Mouse (Mus musculus): ENCODE measurements around the gene Tbc1d10c. TPM values are rescaled to one million over a fixed set of nuclear protein-coding genes. Genes with fewer than 3 reads are reported as not detected.

The Tbc1d10c gene
- polyA plus RNA-seq, 1 experiment from 2014 or later: 8.1 TPM

DNA sequence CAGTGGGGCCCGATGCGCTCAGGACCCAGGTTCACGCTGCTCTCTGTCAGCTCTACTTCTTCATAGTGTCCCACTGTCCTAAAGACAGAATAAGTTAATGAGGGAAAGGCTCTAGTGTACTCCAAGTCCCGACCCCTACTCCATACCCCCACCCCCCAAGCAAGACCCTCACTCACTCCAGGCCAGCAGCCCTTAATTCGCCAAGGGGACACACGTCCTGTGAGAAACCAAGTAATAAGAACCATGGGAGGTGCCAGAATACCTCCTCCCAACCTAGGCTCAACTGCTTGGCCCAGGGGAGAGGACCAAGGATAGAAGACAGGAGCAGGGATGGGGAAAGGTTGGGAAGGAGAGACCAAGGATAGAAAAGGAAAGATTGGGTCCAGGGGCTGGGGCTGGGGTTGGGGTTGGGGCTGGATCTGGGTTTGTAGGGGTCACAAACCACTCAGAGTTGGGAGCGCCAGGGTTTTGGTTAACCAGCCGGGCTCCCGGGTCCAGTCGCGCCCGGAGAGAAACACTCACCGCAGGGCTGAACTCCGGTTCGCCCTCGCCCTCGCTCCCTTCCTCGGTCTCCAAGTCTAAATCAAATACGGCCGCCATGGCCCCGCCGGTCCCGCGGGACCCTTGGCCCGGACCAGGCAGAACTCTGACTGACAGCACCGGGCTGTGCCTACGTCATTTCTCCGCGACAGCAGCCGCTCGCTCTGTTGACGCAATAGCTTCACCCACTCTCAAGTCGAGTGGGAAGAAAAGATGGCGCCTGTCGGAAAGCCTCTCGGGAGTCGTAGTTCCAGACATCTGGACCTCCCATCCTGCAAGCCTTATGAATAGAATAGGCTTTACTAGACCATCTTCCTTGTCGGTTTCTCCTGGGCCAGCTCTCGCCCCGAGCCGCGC is 28.2 kb downstream of the Tbc1d10c start, which contains the start of gene Rps6kb2:
Rps6kb2 (minus strand) TSS at position 709 of the 897 bp plus-strand sequence.
- H3K9ac ChIP-seq (ENCODE audit: low read depth, low read length): peak within 1 kb of the TSS; percentile 79
- peak; percentile 84 for ATAC-seq (ENCODE audit: low read depth)
- no peaks in the 10 kb centered on the region for H3K9me3 ChIP-seq (replicated peaks; ENCODE audit: control insufficient read depth, low read length)
- H3K4me2 ChIP-seq (ENCODE audit: low read depth, low read length): peak within 1 kb of the TSS; percentile 66
- H3K4me1 ChIP-seq (ENCODE audit: control insufficient read depth, low read depth, low read length): peaks cover 32% of the 10 kb centered on the region
- peak within 1 kb of the TSS; percentile 77 for H3K4me3 ChIP-seq (ENCODE audit: low read depth, low read length)
- WGBS (ENCODE audit: insufficient replicate concordance): 7% methylated on average over 42 of the region's 42 CpGs
- H3K27me3 ChIP-seq (ENCODE audit: control insufficient read depth, insufficient read depth, low read depth, low read length): no peaks in the 10 kb centered on the region
- H3K36me3 ChIP-seq (ENCODE audit: control insufficient read depth, insufficient read depth): peaks cover 9% of the 10 kb centered on the region
- H3K27ac ChIP-seq (ENCODE audit: low read length): peak within 1 kb of the TSS; percentile 47

DNA sequence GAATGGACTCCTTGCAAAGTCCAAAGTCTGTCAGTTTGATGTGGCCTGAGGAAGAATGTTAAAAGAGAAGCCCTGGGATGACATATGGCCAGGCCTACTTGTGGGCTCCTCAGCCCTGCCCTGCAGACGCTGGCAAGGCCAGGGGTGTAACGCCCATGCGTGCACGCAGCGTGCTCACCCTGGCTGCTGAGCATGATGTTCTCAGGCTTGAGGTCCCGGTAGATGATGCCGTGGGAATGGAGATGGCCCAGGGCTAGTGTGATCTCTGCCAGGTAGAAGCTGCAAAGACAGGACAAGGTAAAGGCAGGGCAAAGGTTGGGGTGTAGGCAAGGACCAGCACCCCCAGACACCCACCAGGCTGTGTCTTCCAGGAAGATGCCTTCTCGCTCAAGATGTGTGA is 32.0 kb downstream of the Tbc1d10c start:
- no peak overlapping the region for H3K4me3 ChIP-seq (ENCODE audit: low read depth, low read length)
- no peak for ATAC-seq (ENCODE audit: low read depth)
- H3K27me3 ChIP-seq (ENCODE audit: control insufficient read depth, insufficient read depth, low read depth, low read length): no peaks in the 10 kb centered on the region
- peaks cover 27% of the 10 kb centered on the region for H3K4me1 ChIP-seq (ENCODE audit: control insufficient read depth, low read depth, low read length)
- 87% methylated on average over 8 of the region's 8 CpGs for WGBS (ENCODE audit: insufficient replicate concordance)
- peaks cover 10% of the 10 kb centered on the region for H3K36me3 ChIP-seq (ENCODE audit: control insufficient read depth, insufficient read depth)
- no peaks in the 10 kb centered on the region for H3K9me3 ChIP-seq (replicated peaks; ENCODE audit: control insufficient read depth, low read length)
- no peak overlapping the region for H3K9ac ChIP-seq (ENCODE audit: low read depth, low read length)
- no peak overlapping the region for H3K27ac ChIP-seq (ENCODE audit: low read length)
- no peak overlapping the region for H3K4me2 ChIP-seq (ENCODE audit: low read depth, low read length)

DNA sequence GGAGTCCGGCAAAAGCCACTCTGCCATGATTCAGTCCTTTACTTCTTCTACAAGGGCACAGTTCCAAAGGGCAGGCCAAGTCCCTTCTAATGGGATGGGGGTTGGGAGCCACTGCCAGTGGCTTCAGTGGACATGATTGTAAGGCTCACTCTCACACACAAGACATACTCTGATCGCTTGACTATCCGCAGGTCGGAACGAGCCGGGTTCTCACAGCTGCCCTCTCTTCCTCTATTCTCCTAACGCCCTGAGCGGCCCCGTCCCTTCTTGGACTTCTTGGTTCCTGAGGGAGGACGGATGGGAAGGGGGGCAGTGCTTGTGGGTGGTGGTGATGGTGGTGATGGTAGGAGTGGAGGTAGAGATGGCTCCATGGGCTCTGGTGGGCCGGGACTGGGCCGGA is 34.3 kb downstream of the Tbc1d10c start:
- H3K4me1 ChIP-seq (ENCODE audit: control insufficient read depth, low read depth, low read length): peaks cover 10% of the 10 kb centered on the region
- H3K4me2 ChIP-seq (ENCODE audit: low read depth, low read length): no peak overlapping the region
- no peak for ATAC-seq (ENCODE audit: low read depth)
- H3K4me3 ChIP-seq (ENCODE audit: low read depth, low read length): no peak overlapping the region
- H3K9me3 ChIP-seq (replicated peaks; ENCODE audit: control insufficient read depth, low read length): no peaks in the 10 kb centered on the region
- 82% methylated on average over 12 of the region's 12 CpGs for WGBS (ENCODE audit: insufficient replicate concordance)
- H3K36me3 ChIP-seq (ENCODE audit: control insufficient read depth, insufficient read depth): peaks cover 10% of the 10 kb centered on the region
- H3K27ac ChIP-seq (ENCODE audit: low read length): no peak overlapping the region
- no peaks in the 10 kb centered on the region for H3K27me3 ChIP-seq (ENCODE audit: control insufficient read depth, insufficient read depth, low read depth, low read length)
- no peak overlapping the region for H3K9ac ChIP-seq (ENCODE audit: low read depth, low read length)

DNA sequence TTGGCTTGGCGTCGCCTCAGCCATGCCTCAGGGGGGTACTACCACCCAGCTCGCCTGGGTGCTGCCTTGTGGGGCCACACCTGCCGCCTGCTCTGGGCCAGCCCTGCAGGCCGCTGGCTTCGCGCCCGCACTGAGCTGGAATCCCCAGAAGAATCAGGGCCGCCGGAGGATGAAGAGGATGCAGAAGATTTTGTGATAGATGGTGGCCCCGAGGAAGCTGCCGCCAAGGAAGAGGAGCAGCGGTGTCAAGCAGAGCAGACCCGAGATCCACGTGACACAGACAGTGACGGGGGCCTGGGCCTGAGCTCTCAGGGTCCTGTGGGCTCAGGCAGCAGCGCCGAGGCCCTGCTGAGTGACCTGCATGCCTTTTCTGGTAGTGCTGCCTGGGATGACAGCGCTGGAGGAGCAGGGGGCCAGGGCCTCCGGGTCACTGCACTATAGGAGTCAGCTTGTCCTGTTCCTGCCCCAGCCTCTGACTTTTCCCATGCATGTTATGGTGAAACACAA is 35.0 kb downstream of the Tbc1d10c start:
- Histone ChIP-seq H3K27ac (ENCODE audit: low read length) (no peak overlapping the region), H3K4me1 (ENCODE audit: control insufficient read depth, low read depth, low read length) (peaks cover 9% of the 10 kb centered on the region), H3K9ac (ENCODE audit: low read depth, low read length) (no peak overlapping the region), H3K9me3 (replicated peaks; ENCODE audit: control insufficient read depth, low read length) (no peaks in the 10 kb centered on the region), H3K36me3 (ENCODE audit: control insufficient read depth, insufficient read depth) (peaks cover 10% of the 10 kb centered on the region), H3K27me3 (ENCODE audit: control insufficient read depth, insufficient read depth, low read depth, low read length) (no peaks in the 10 kb centered on the region), H3K4me2 (ENCODE audit: low read depth, low read length) (no peak overlapping the region), H3K4me3 (ENCODE audit: low read depth, low read length) (no peak overlapping the region)
- 64% methylated on average over 20 of the region's 20 CpGs for WGBS (ENCODE audit: insufficient replicate concordance)
- no peak for ATAC-seq (ENCODE audit: low read depth)

DNA sequence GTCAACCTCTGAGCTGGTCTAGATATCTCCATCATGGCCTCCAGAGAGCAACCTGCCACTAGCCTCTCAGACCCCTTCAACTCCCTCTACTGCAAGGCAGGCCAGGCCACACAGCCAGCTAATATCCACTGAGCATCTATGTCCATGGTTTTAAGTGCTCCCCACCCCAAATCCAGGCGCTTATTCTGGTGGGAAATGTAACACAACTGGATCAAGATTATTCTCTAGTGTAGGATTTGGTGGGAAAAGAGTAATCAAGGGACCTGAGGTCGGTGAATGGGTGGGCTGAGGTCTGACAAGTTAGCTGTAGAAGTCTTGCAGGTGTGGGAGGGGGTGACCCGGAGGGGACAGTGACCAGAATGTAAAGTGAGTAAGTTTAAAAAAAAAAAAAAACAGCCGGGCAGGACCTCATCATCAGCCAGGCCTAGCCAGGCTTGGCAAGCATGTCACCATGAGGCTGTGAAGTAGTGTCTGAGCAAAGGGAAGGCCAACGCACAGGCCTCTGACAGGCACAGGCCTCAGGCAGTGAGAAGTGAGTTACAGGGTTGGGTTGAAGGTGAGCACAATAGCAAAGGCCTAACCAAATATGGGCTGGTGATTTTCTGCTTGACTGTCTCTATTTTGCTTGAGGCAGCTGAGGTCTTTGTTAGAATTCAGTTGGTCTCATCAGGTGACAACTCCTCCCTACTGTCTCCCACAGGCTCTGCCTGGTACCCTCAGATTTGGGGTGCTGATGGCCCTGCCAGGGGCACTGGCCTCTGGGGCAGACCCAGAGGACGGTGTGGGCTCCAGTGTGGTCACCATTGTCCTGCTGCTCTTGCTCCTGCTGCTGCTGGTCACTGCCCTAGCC is 35.6 kb downstream of the Tbc1d10c start:
- H3K4me1 ChIP-seq (ENCODE audit: control insufficient read depth, low read depth, low read length): peaks cover 9% of the 10 kb centered on the region
- H3K27me3 ChIP-seq (ENCODE audit: control insufficient read depth, insufficient read depth, low read depth, low read length): no peaks in the 10 kb centered on the region
- H3K4me2 ChIP-seq (ENCODE audit: low read depth, low read length): 0 out of 2 replicates have a peak overlapping the region, but pooled peaks have one; percentile 10
- peaks cover 7% of the 10 kb centered on the region for H3K36me3 ChIP-seq (ENCODE audit: control insufficient read depth, insufficient read depth)
- H3K9me3 ChIP-seq (replicated peaks; ENCODE audit: control insufficient read depth, low read length): no peaks in the 10 kb centered on the region
- peak overlapping the region; percentile 33; the same call in 1 of the 2 replicates for H3K9ac ChIP-seq (ENCODE audit: low read depth, low read length)
- peak overlapping the region; percentile 3 for H3K4me3 ChIP-seq (ENCODE audit: low read depth, low read length)
- H3K27ac ChIP-seq (ENCODE audit: low read length): peak overlapping the region; percentile 31
- ATAC-seq (ENCODE audit: low read depth): no peak
- 39% methylated on average over 6 of the region's 6 CpGs for WGBS (ENCODE audit: insufficient replicate concordance)

DNA sequence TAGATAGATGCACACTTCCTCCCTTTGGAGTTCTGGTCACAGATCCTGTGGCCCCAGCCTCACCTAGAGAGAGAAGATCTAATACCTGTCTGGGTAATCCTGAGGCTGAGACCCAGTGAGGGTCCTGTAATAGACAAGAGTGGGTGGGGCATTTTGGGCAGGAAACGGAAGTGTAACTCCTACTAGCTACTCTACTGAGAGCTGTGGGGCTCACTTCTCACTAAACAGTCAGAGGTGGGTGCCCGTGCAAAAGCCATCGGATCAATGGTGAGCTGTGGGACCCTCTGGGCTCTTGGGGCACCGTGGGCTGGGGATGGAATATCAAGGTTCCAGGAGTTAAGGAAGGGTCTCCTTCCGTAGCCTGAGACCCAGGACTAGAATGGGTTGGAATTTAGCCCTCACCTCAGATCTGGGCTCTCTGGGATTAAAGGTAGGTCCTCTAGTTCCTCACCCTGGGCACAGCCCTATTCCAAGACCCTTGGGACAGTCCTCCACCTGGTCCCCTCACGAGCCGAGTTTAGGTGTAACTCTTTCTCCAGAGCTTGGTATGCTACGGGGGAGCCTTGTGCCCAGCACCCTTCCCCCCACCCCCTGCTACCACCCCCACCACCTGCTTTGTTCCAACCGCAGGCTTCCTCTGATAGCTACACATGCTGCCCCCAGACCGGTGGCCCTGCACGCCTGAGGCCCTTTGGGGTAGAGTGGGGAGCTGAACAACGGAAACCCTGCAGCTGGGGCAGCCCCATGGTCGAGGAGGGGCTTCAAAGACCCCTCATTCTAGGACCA is 36.5 kb downstream of the Tbc1d10c start:
- Histone ChIP-seq H3K27me3 (ENCODE audit: control insufficient read depth, insufficient read depth, low read depth, low read length) (no peaks in the 10 kb centered on the region), H3K36me3 (ENCODE audit: control insufficient read depth, insufficient read depth) (peaks cover 7% of the 10 kb centered on the region), H3K4me1 (ENCODE audit: control insufficient read depth, low read depth, low read length) (peaks cover 10% of the 10 kb centered on the region), H3K9ac (ENCODE audit: low read depth, low read length) (peak overlapping the region; percentile 33; the same call in 1 of the 2 replicates), H3K27ac (ENCODE audit: low read length) (peak overlapping the region; percentile 14), H3K9me3 (replicated peaks; ENCODE audit: control insufficient read depth, low read length) (no peaks in the 10 kb centered on the region), H3K4me2 (ENCODE audit: low read depth, low read length) (peak overlapping the region; percentile 10; the same call in 1 of the 2 replicates), H3K4me3 (ENCODE audit: low read depth, low read length) (peak overlapping the region; percentile 3)
- WGBS (ENCODE audit: insufficient replicate concordance): 26% methylated on average over 13 of the region's 13 CpGs
- ATAC-seq (ENCODE audit: low read depth): 0 out of 2 replicates have a peak, but pooled peaks have one; percentile 24

DNA sequence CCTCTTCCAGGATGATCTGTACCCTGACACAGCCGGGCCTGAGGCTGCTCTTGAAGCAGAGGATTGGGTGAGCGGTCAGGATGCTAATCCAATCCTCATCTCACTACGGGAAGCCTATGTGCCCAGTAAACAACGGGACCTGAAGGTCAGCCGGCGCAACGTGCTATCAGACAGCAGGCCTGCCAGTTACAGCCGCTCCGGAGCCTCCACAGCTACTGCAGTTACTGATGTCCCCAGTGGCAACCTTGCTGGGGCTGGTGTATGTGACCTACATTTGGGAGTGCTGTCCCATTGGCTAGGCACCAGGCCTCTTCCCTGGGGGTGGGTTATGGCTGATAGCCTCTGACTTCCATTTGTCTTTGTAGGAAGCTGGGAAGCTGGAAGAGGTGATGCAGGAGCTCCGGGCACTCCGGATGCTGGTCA is 37.8 kb downstream of the Tbc1d10c start, which contains the start of gene Ptprcap:
Ptprcap (plus strand) TSS at position 373 of the 423 bp plus-strand sequence.
- no peaks in the 10 kb centered on the region for H3K27me3 ChIP-seq (ENCODE audit: control insufficient read depth, insufficient read depth, low read depth, low read length)
- 75% methylated on average over 11 of the region's 11 CpGs for WGBS (ENCODE audit: insufficient replicate concordance)
- no peak within 1 kb of the TSS for H3K4me2 ChIP-seq (ENCODE audit: low read depth, low read length)
- no peak for ATAC-seq (ENCODE audit: low read depth)
- H3K9ac ChIP-seq (ENCODE audit: low read depth, low read length): no peak within 1 kb of the TSS
- H3K36me3 ChIP-seq (ENCODE audit: control insufficient read depth, insufficient read depth): peaks cover 3% of the 10 kb centered on the region
- H3K27ac ChIP-seq (ENCODE audit: low read length): peak within 1 kb of the TSS; percentile 12; the same call in 1 of the 2 replicates
- H3K9me3 ChIP-seq (replicated peaks; ENCODE audit: control insufficient read depth, low read length): no peaks in the 10 kb centered on the region
- H3K4me1 ChIP-seq (ENCODE audit: control insufficient read depth, low read depth, low read length): peaks cover 22% of the 10 kb centered on the region
- H3K4me3 ChIP-seq (ENCODE audit: low read depth, low read length): peak within 1 kb of the TSS; percentile 3

Data from liver, embryonic 16.5 days (tissue).